Mouse (Mus musculus): Measurements from ENCODE around the gene Map1lc3b. TPM values are rescaled to one million over a fixed set of nuclear protein-coding genes. Genes with fewer than 3 reads are reported as not detected.

Map1lc3b gene
- polyA plus RNA-seq (2014; fragmentation: Nextera tagmentation; extraction: Ambion mirVana) = 282 and 283 TPM in 2 replicates

DNA sequence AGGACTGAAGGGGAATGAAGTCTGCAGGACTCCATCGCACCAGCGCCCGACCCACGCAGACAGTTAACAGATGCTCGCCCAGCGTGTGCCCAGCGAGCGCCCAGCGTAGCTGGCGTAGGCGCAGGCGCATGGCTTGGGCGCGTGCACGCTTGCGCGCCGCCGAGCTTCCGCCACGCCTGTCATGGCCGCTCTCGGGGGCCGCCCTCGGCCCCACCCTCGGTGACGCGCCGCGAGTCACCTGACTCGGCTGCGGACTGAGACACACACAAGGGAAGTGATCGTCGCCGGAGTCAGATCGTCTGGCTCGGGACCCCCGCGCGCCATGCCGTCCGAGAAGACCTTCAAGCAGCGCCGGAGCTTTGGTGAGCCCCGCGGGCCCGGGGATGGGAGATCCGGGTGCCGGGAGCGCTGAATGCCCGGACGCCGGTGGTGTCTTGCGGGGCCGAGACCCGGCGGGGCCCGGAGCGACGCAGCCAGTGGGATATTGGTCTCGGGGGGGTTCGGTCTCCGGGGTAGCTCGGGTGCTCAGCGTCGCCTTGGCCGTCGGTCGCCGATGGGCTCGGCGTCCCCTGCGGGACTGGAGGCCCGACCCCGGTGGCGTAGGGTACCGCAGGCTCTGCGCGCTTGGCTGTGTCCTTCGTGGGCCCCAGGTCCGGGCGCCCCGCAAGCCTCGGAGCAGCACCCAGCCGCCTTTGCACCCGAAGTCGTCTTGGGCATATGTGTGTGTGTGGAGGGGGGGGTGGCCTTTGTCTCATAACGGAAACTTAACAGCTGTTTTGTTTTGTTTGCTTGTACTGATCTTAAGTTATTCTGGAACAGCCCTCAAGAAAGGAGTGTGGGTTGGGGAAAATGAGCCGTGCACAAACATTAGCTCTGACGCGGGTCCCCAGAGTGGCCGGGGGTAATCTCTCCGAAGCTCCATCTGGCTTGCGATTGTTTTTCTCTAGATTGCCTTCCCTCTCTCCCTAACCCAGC is at the start of gene Map1lc3b:
Gene Map1lc3b (plus strand): TSS at position 159 of the 975 bp plus-strand sequence.
- Histone ChIP-seq H3K27ac (ENCODE audit: low read depth, low read length) (no peak within 1 kb of the TSS; the same call in 1 of the 2 replicates), H3K9ac (ENCODE audit: low read length) (peak within 1 kb of the TSS; percentile 83), H3K36me3 (ENCODE audit: control insufficient read depth, insufficient read depth, low read length) (peaks cover 8% of the 10 kb centered on the region; the same call in 1 of the 2 replicates), H3K9me3 (ENCODE audit: control insufficient read depth, low read length) (no peaks in the 10 kb centered on the region), H3K4me3 (ENCODE audit: low read depth, low read length) (peak within 1 kb of the TSS; percentile 95), H3K27me3 (ENCODE audit: control insufficient read depth, insufficient read depth, low read length) (no peaks in the 10 kb centered on the region), H3K4me1 (ENCODE audit: control insufficient read depth, insufficient read depth, low read length) (peaks cover 12% of the 10 kb centered on the region), H3K4me2 (peak within 1 kb of the TSS; percentile 57)
- ATAC-seq (ENCODE audit: low FRiP score) = peak; percentile 88
- DNase-seq (ENCODE audit: low spot score, missing footprints) = peak; percentile 100
- under 1% methylated on average over 76 of the region's 94 CpGs for WGBS

DNA sequence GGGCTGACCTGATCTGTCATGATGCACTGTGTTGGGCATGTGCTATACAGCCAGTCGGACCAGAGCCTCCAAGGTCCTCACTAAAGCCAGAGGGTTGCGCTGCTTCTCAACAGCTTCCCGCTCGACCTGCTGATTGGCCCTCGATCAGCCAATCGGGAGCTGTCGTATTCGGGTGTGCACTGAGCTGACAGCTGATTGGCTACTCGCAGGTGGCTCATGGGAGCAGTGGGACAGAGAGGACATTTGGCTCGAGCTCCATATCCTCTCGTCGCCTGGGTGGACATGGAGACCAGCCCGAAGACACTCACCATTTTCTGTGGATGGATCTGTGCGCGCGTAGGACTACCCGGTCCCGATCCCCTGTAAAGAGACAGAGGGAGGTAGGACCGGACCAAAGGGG is 48.3 kb upstream of the Map1lc3b start:
- H3K27ac ChIP-seq (ENCODE audit: low read depth, low read length) = no peak overlapping the region
- H3K4me2 ChIP-seq = no peak overlapping the region
- no peaks in the 10 kb centered on the region for H3K4me1 ChIP-seq (ENCODE audit: control insufficient read depth, insufficient read depth, low read length)
- H3K4me3 ChIP-seq (ENCODE audit: low read depth, low read length) = no peak overlapping the region
- ATAC-seq (ENCODE audit: low FRiP score) (no peak), DNase-seq (ENCODE audit: low spot score, missing footprints) (peak; percentile 62)
- H3K27me3 ChIP-seq (ENCODE audit: control insufficient read depth, insufficient read depth, low read length) = no peaks in the 10 kb centered on the region
- H3K36me3 ChIP-seq (ENCODE audit: control insufficient read depth, insufficient read depth, low read length) = no peaks in the 10 kb centered on the region
- H3K9me3 ChIP-seq (ENCODE audit: control insufficient read depth, low read length) = no peaks in the 10 kb centered on the region; the same call in 1 of the 2 replicates
- 75% methylated on average over 19 of the region's 19 CpGs for WGBS
- no peak overlapping the region for H3K9ac ChIP-seq (ENCODE audit: low read length)

DNA sequence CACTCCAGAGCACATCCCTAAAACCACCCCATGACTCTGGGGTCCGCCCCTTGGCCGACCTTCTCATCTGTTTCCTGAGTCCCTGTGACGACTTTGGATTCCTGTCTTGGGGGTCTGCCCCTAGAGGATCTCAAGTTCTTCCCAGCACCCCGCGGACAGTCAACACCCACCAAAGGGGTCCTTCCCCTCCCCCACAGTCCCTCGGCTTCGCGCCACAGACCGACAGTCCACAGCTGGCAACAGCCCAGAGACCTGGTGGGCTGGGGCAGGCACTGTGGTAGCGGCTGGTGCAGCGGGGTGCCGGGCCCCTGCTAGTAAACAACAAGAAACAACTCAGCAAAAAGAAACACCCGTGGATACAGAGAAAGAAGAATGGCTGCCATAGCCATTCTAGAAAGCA is 47.3 kb upstream of the Map1lc3b start:
- ATAC-seq (ENCODE audit: low FRiP score) (no peak), DNase-seq (ENCODE audit: low spot score, missing footprints) (peak; percentile 56)
- Histone ChIP-seq H3K4me1 (ENCODE audit: control insufficient read depth, insufficient read depth, low read length) (no peaks in the 10 kb centered on the region), H3K9me3 (ENCODE audit: control insufficient read depth, low read length) (no peaks in the 10 kb centered on the region; the same call in 1 of the 2 replicates), H3K4me3 (ENCODE audit: low read depth, low read length) (no peak overlapping the region), H3K9ac (ENCODE audit: low read length) (no peak overlapping the region), H3K4me2 (no peak overlapping the region), H3K27ac (ENCODE audit: low read depth, low read length) (no peak overlapping the region), H3K36me3 (ENCODE audit: control insufficient read depth, insufficient read depth, low read length) (no peaks in the 10 kb centered on the region), H3K27me3 (ENCODE audit: control insufficient read depth, insufficient read depth, low read length) (no peaks in the 10 kb centered on the region)
- WGBS = 64% methylated on average over 13 of the region's 13 CpGs

DNA sequence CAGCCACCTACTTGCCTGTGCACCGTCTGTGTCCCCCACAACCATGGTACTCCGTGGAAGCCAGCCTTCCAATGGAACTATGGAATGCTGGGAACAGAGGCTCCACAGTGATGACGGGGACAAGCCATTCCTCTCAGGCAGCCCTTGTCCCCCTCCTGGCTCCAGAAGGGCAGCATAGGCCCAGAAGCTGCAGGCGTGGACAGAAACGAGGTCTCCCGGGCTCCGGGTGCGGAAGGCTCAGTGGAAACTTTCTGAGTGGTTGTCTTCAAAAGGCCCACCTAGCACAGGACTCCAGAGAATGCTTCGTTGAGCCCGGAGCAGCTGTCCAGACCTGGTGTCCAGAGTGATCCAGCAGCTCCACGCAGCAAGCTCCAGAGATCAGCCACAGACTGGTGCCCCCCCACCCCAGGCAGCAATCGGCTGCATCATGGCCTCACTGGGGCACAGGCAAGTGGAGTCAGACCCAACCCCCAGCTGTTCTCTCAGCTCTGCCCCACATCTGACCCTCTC is 45.8 kb upstream of the Map1lc3b start, which contains the start of gene 1700018B08Rik:
Gene 1700018B08Rik (minus strand): TSS at position 45 of the 510 bp plus-strand sequence.
- no peaks in the 10 kb centered on the region; the same call in 1 of the 2 replicates for H3K27me3 ChIP-seq (ENCODE audit: control insufficient read depth, insufficient read depth, low read length)
- H3K9ac ChIP-seq (ENCODE audit: low read length) = no peak within 1 kb of the TSS; the same call in 1 of the 2 replicates
- H3K9me3 ChIP-seq (ENCODE audit: control insufficient read depth, low read length) = no peaks in the 10 kb centered on the region; the same call in 1 of the 2 replicates
- H3K36me3 ChIP-seq (ENCODE audit: control insufficient read depth, insufficient read depth, low read length) = no peaks in the 10 kb centered on the region
- DNase-seq (ENCODE audit: low spot score, missing footprints) (peak; percentile 79), ATAC-seq (ENCODE audit: low FRiP score) (no peak)
- no peak within 1 kb of the TSS for H3K4me3 ChIP-seq (ENCODE audit: low read depth, low read length)
- H3K4me1 ChIP-seq (ENCODE audit: control insufficient read depth, insufficient read depth, low read length) = no peaks in the 10 kb centered on the region
- H3K27ac ChIP-seq (ENCODE audit: low read depth, low read length) = no peak within 1 kb of the TSS
- no peak within 1 kb of the TSS for H3K4me2 ChIP-seq
- 90% methylated on average over 12 of the region's 12 CpGs for WGBS

DNA sequence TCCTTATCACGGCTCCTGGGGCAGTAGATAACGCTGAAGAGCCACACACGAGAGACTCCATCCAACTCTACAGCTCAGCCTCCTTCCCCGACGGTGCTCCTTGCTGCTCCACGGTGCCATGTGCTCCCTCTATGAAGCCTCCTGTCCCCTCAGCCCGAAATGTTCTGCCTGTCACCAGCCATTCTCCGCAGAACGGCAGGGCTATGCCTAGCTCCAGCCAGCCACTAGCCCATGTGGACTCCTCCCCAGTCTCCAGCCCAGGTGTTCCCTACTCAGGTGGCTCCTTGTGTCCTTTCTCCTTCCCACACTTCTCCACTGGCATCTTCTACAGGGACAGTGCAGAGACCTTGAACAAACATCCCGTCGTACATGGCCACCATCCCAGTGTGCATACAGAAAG is 45.2 kb upstream of the Map1lc3b start:
- Histone ChIP-seq H3K9ac (ENCODE audit: low read length) (no peak overlapping the region; the same call in 1 of the 2 replicates), H3K27me3 (ENCODE audit: control insufficient read depth, insufficient read depth, low read length) (no peaks in the 10 kb centered on the region; the same call in 1 of the 2 replicates), H3K4me1 (ENCODE audit: control insufficient read depth, insufficient read depth, low read length) (no peaks in the 10 kb centered on the region), H3K27ac (ENCODE audit: low read depth, low read length) (no peak overlapping the region), H3K4me3 (ENCODE audit: low read depth, low read length) (no peak overlapping the region), H3K9me3 (ENCODE audit: control insufficient read depth, low read length) (no peaks in the 10 kb centered on the region; the same call in 1 of the 2 replicates), H3K4me2 (no peak overlapping the region), H3K36me3 (ENCODE audit: control insufficient read depth, insufficient read depth, low read length) (no peaks in the 10 kb centered on the region)
- 80% methylated on average over 11 of the region's 11 CpGs for WGBS
- DNase-seq (ENCODE audit: low spot score, missing footprints) = peak; percentile 62
- no peak for ATAC-seq (ENCODE audit: low FRiP score)

DNA sequence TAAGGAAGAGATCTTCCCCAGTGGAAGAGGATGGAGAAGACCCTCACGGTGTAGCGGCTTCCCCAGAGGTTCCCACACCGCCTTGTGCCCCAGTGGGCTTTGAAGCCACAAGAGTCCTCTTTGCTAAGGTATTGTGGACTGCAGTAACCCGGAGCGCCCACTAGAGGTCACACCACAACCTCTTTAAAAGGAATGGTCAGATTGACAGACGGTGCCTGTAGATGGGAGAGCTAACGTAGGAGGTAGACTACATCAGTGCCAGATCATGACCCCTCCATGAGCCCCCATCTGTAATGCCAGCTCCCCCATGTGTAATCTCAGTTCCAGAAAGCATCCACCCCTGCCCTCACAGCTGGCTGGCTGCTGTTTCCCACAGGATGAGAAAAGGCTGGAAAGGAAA is 43.0 kb upstream of the Map1lc3b start:
- Histone ChIP-seq H3K4me3 (ENCODE audit: low read depth, low read length) (no peak overlapping the region), H3K27me3 (ENCODE audit: control insufficient read depth, insufficient read depth, low read length) (no peaks in the 10 kb centered on the region; the same call in 1 of the 2 replicates), H3K9ac (ENCODE audit: low read length) (no peak overlapping the region), H3K36me3 (ENCODE audit: control insufficient read depth, insufficient read depth, low read length) (no peaks in the 10 kb centered on the region), H3K4me2 (no peak overlapping the region), H3K9me3 (ENCODE audit: control insufficient read depth, low read length) (no peaks in the 10 kb centered on the region), H3K27ac (ENCODE audit: low read depth, low read length) (no peak overlapping the region), H3K4me1 (ENCODE audit: control insufficient read depth, insufficient read depth, low read length) (no peaks in the 10 kb centered on the region)
- peak; percentile 61; the same call in 1 of the 2 replicates for ATAC-seq (ENCODE audit: low FRiP score)
- WGBS = 8% methylated on average over 7 of the region's 7 CpGs
- peak; percentile 99 for DNase-seq (ENCODE audit: low spot score, missing footprints)

DNA sequence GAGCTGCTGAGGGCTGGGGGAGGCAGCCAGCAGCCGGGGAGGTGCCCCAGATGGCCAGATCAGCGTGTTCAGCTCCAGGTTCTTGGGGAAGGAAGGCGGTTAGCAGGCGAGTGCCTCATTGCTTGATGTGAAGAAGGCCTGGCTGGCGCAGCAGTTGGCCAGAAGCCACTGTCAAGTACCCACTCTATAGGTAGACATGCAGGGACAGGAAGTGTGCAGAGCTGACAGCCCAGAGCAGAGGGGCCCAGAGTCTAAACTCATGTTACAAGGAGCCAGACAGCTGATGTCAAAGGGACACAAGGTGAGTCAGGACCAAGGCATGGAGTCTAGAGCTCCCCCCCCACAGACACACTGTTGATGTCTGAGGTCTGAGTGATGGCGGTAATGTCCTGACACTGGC is 40.1 kb upstream of the Map1lc3b start:
- H3K9ac ChIP-seq (ENCODE audit: low read length) = no peak overlapping the region
- H3K9me3 ChIP-seq (ENCODE audit: control insufficient read depth, low read length) = no peaks in the 10 kb centered on the region
- H3K27ac ChIP-seq (ENCODE audit: low read depth, low read length) = no peak overlapping the region
- ATAC-seq (ENCODE audit: low FRiP score) (no peak), DNase-seq (ENCODE audit: low spot score, missing footprints) (no peak)
- H3K36me3 ChIP-seq (ENCODE audit: control insufficient read depth, insufficient read depth, low read length) = peaks cover 11% of the 10 kb centered on the region
- H3K4me2 ChIP-seq = no peak overlapping the region
- no peaks in the 10 kb centered on the region; the same call in 1 of the 2 replicates for H3K27me3 ChIP-seq (ENCODE audit: control insufficient read depth, insufficient read depth, low read length)
- H3K4me3 ChIP-seq (ENCODE audit: low read depth, low read length) = no peak overlapping the region
- no peaks in the 10 kb centered on the region for H3K4me1 ChIP-seq (ENCODE audit: control insufficient read depth, insufficient read depth, low read length)
- WGBS = 87% methylated on average over 6 of the region's 6 CpGs

DNA sequence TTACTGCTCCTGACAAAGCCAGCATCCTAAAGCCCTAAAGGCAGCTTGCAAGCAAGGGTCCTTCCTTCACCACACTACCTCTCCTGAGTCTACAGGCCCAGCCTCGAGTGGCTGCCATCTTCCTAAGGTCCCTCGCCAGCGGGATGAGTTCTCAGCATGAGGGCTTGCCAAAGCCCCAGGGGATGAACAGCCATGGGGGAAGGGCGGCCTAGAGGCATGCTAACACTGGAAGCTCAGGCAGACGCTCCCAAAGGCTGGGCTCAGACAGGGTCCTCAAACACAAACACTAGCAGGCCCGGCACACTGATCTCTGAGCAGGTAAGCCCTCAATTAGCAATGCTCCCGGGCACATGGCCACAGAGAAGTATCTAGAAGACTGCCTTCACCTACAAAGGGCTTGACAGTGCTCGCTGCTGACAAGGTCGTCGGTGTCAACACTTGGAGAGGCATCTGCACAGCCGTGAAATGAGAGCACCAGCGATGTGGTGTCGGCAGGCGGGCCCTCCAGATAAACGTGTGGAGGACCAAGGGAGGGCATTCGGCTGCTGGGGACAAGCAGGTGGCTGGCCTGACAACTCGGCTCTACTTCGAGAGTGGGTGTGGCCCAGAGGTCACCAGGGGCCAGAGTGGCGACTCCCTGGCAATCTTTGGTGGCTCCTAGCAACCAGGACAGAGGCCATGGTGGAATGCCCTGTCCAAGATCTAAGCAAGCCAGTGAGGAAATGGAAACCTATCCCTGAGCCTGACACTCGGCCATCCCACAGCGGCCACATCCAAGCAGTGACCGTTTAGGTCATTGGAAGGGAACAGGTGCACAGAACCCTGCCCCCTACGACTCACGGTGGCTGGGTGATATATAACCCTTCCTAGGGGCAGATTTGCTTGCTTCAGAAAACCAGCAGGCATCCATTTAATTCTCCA is 38.8 kb upstream of the Map1lc3b start:
- WGBS = 70% methylated on average over 24 of the region's 24 CpGs
- H3K36me3 ChIP-seq (ENCODE audit: control insufficient read depth, insufficient read depth, low read length) = peaks cover 11% of the 10 kb centered on the region

More for the DNA sequence above, 38.8 kb upstream of the Map1lc3b start:
- Histone ChIP-seq H3K4me3 (ENCODE audit: low read depth, low read length) (no peak overlapping the region), H3K4me2 (no peak overlapping the region), H3K9me3 (ENCODE audit: control insufficient read depth, low read length) (no peaks in the 10 kb centered on the region), H3K27ac (ENCODE audit: low read depth, low read length) (no peak overlapping the region), H3K27me3 (ENCODE audit: control insufficient read depth, insufficient read depth, low read length) (no peaks in the 10 kb centered on the region; the same call in 1 of the 2 replicates), H3K9ac (ENCODE audit: low read length) (no peak overlapping the region), H3K4me1 (ENCODE audit: control insufficient read depth, insufficient read depth, low read length) (no peaks in the 10 kb centered on the region)
- ATAC-seq (ENCODE audit: low FRiP score) (no peak), DNase-seq (ENCODE audit: low spot score, missing footprints) (peak; percentile 72)

All from midbrain, embryonic 11.5 days (tissue).